Mouse (Mus musculus): ENCODE measurements around the gene Efna4. TPM values are rescaled to one million over a fixed set of nuclear protein-coding genes. Genes with fewer than 3 reads are reported as not detected.

The Efna4 gene
- polyA plus RNA-seq (2017; shearing (Covaris generic)): 0.46 TPM

DNA sequence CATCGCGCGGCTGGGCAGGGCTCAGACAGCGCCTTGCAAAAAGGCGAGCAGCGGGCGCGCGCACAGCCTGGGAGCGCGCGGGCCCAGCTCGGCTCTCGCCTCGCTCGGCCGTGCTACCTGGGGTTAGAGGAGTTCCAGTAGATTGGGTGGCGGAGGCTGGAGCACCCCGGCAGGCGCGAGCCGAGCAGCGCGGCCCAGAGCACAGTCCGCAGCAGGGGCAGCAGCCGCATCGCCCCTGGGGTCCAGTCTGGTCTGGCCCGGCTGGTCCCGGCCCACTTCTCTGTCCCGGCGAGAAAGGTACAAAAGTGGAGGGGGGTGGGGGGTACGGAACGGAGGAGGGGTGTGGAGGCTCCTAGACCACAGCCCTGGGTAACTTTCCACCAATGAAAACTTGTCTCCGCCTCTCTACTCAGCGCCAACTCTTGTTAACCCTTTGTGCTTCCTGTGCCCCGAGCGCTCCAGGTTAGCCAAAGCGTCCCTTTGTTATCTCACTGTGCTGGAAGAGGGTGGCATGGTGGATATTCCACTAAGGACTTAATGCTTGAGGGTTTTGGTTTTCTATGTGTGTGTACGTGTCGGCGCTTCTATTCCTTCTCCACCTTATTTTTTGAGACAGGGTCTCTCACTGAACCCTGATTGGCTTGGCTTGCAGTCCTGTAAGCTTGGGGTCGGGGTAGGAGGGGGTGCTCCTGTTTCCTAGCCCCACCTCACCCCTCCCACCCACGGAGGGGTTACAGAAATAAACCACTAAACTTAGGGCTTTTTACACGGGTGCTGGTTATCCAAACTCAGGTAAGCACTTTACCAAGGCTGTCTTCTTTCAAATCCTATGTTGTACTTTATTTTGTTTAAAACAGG lies at the start of gene Efna4:
Gene Efna4, minus strand, starts transcription at position 308 of the 858 bp plus-strand sequence.

DNA sequence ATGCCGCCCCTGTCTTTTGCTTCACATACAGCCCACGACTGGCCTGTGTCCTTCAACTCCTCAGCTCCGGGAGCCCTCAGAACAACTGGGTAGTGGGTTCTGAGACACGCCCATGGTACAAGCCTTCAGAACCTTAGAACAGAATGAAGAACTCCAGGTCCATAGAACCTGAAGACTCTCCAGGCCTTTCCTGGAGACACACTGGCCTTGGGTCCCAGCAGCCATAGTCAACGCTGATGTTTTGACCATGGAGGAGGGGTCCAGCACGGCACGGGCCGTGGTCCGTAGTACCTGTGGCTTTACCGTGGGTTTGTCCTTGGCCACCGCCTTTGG lies 27.3 kb upstream of the Efna4 start, which contains the start of gene Dcst1:
Gene Dcst1, minus strand, starts transcription at position 101 of the 333 bp plus-strand sequence.

DNA sequence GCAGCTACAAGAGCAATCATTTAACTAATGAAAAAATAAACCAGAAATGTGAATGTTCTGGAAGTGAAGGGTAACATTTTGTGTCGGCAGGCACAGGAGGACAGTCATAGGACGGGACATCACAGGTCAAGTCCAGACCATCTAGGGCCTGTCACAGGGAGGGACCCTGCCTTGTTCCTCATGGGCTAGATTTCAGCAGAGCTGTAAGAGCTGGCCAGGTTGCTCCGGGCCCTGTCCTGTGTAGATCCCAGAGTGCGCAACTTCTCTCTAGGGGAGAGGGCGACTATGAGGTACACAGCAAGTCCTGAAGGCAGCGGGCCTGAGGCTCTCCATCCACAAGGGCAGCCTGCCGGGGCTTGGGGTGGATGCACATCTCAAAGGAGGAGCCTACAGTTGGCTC lies 23.8 kb upstream of the Efna4 start, which contains the start of gene Dcst2:
Gene Dcst2, plus strand, starts transcription at position 301 of the 400 bp plus-strand sequence.

DNA sequence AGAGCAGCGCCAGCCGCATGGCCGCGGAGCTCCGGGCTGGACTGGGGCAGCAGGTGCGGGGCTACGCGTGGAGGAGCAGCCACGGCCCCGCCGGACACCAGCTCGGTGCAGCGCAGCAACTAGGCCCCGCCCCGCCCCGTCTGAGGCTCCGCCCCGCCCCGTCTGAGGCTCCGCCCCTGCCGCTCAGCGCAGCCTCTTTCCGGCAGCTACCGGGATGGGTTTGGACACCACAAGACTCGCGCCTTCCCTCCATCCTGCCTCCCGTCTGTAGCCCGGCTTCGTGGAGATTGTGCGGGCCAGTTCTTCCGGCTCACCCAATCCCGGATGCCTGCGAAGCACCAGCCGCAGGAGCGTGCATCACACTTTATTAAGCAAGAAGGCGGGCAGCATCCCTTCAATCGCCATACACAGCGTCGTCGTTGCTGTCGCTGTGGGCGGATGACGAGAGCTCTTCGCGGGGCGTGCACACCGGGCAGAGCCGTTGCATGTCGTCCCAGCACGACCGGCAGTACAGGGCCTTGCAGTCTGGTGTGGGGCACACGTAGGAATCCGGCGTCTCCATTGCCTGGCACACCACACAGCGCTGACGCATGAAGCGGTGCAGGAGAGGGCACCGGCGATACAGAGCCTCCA lies 12.2 kb upstream of the Efna4 start, which contains the start of gene Adam15:
Gene Adam15, minus strand, starts transcription at position 128 of the 633 bp plus-strand sequence.

DNA sequence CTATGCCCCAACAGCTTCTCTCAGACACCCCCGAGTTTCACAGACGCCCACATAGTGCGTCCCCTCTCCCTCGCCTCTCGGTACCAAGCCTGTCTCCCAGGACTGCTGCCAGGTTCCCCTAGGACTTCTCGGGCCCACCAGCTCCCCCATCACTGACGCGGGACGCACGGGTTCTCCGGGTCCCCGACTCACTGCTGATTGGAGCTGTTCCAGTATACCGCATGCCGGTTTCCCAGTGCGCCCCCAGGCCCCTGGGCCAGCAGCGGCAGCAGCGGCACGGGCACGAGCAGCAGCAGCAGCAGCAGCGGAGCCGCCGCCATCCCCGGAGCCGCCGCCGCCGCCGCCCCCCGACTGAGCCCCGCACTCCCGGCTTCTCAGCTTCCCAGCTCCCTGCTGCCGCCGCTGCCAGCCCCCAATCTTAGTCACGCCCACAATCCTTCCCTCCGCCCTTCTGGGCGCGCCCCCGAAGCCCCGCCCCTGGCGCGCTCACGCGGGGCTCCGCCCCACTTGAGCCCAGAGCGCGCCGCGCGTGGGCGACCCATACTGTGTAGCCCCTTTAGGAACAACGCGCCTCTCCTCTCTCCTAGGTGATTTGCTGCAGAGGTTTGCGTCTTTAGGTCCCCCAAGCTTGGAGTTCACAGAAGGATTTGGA lies 15.2 kb downstream of the Efna4 start, which contains the start of gene Efna3:
Gene Efna3, minus strand, starts transcription at position 452 of the 652 bp plus-strand sequence.

Other genes with a start within 250 kb of the Efna4 start
- 55.7 TPM for gene Rusc1, start 244.7 kb downstream of the Efna4 start, polyA plus RNA-seq (2017; shearing (Covaris generic))
- not detected for gene Gm43738, start 236.9 kb downstream of the Efna4 start, polyA plus RNA-seq (2017; shearing (Covaris generic))
- gene Fdps, start 236.1 kb downstream of the Efna4 start, polyA plus RNA-seq (2017; shearing (Covaris generic)): 114 TPM
- not detected for gene Pklr, start 201.9 kb downstream of the Efna4 start, polyA plus RNA-seq (2017; shearing (Covaris generic))
- 1.4 TPM for gene Hcn3, start 177.8 kb downstream of the Efna4 start, polyA plus RNA-seq (2017; shearing (Covaris generic))
- 24.5 TPM for gene Clk2, start 173.2 kb downstream of the Efna4 start, polyA plus RNA-seq (2017; shearing (Covaris generic))
- 319 TPM for gene Scamp3, start 160.6 kb downstream of the Efna4 start, polyA plus RNA-seq (2017; shearing (Covaris generic))
- 240 TPM for gene Fam189b, start 154.9 kb downstream of the Efna4 start, polyA plus RNA-seq (2017; shearing (Covaris generic))
- gene Gba, start 135.1 kb downstream of the Efna4 start, polyA plus RNA-seq (2017; shearing (Covaris generic)): 144 TPM
- 2.3 TPM for gene Thbs3, start 122.8 kb downstream of the Efna4 start, polyA plus RNA-seq (2017; shearing (Covaris generic))
- gene Mtx1, start 110.9 kb downstream of the Efna4 start, polyA plus RNA-seq (2017; shearing (Covaris generic)): 151 TPM
- 0.79 TPM for gene Muc1, start 109.0 kb downstream of the Efna4 start, polyA plus RNA-seq (2017; shearing (Covaris generic))
- 281 TPM for gene Krtcap2, start 92.1 kb downstream of the Efna4 start, polyA plus RNA-seq (2017; shearing (Covaris generic))
- 4.5 TPM for gene Trim46, start 91.7 kb downstream of the Efna4 start, polyA plus RNA-seq (2017; shearing (Covaris generic))
- gene Dpm3, start 78.7 kb downstream of the Efna4 start, polyA plus RNA-seq (2017; shearing (Covaris generic)): 132 TPM
- gene Slc50a1, start 67.5 kb downstream of the Efna4 start, polyA plus RNA-seq (2017; shearing (Covaris generic)): 288 TPM
- not detected for gene Efna1, start 56.9 kb downstream of the Efna4 start, polyA plus RNA-seq (2017; shearing (Covaris generic))
- not detected for gene Efna3, start 15.1 kb downstream of the Efna4 start, polyA plus RNA-seq (2017; shearing (Covaris generic))
- gene Adam15, start 12.0 kb upstream of the Efna4 start, polyA plus RNA-seq (2017; shearing (Covaris generic)): 7.2 TPM
- gene Dcst2, start 23.9 kb upstream of the Efna4 start, polyA plus RNA-seq (2017; shearing (Covaris generic)): 0.20 TPM
- 1.0 TPM for gene Dcst1, start 27.2 kb upstream of the Efna4 start, polyA plus RNA-seq (2017; shearing (Covaris generic))
- gene Zbtb7b, start 56.7 kb upstream of the Efna4 start, polyA plus RNA-seq (2017; shearing (Covaris generic)): 62.0 TPM
- gene Lenep, start 64.8 kb upstream of the Efna4 start, polyA plus RNA-seq (2017; shearing (Covaris generic)): not detected
- 69.2 TPM for gene Flad1, start 73.8 kb upstream of the Efna4 start, polyA plus RNA-seq (2017; shearing (Covaris generic))
- gene Cks1b, start 80.4 kb upstream of the Efna4 start, polyA plus RNA-seq (2017; shearing (Covaris generic)): 30.0 TPM
- 99.8 TPM for gene Shc1, start 80.4 kb upstream of the Efna4 start, polyA plus RNA-seq (2017; shearing (Covaris generic))
- 25.5 TPM for gene Pygo2, start 92.2 kb upstream of the Efna4 start, polyA plus RNA-seq (2017; shearing (Covaris generic))
- gene Pbxip1, start 98.7 kb upstream of the Efna4 start, polyA plus RNA-seq (2017; shearing (Covaris generic)): 175 TPM
- gene Pmvk, start 116.5 kb upstream of the Efna4 start, polyA plus RNA-seq (2017; shearing (Covaris generic)): 27.0 TPM
- not detected for gene Kcnn3, start 182.1 kb upstream of the Efna4 start, polyA plus RNA-seq (2017; shearing (Covaris generic))

All from CD4-positive, CD25-positive, alpha-beta regulatory T cell, adult 9 weeks (primary cell).